8 mouse cellular contexts compared by ENCODE assay signal in genomic region chr12:84847480-84847879, GRCm38 (mm10). TPM values are rescaled to one million over a fixed set of nuclear protein-coding genes. Genes with fewer than 3 reads are reported as not detected.
DNase-seq lines count a peak whose midpoint lies in the region; ATAC-seq lines count a peak whose summit lies in the region.
"Had no signal": no experiment of that assay in that cellular context is flagged by ENCODE, and none has a peak within 500 bp of the region (broad histone marks: within the 10 kb centered on the region; RNA-seq: fewer than 3 reads in every experiment).

No protein-coding gene starts in this region.

- 4% methylated on average over 7 of the region's 7 CpGs for WGBS in limb, embryonic 12.5 days
- 74% methylated on average over 7 of the region's 7 CpGs for WGBS in midbrain, embryonic 11.5 days

- no peaks in the 10 kb centered on the region for H3K9me3 ChIP-seq in limb, embryonic 12.5 days
- H3K9me3 ChIP-seq in midbrain, embryonic 11.5 days (ENCODE audit: control insufficient read depth, low read length), result no peaks in the 10 kb centered on the region

- H3K4me1 ChIP-seq in limb, embryonic 12.5 days (replicated peaks), result peaks cover 81% of the 10 kb centered on the region
- no peaks in the 10 kb centered on the region for H3K4me1 ChIP-seq in midbrain, embryonic 11.5 days (ENCODE audit: control insufficient read depth, insufficient read depth, low read length)

- peaks cover 51% of the 10 kb centered on the region for H3K27me3 ChIP-seq in limb, embryonic 12.5 days
- H3K27me3 ChIP-seq in midbrain, embryonic 11.5 days (ENCODE audit: control insufficient read depth, insufficient read depth, low read length), result no peaks in the 10 kb centered on the region

- DNase-seq in 3T3-L1 (ENCODE audit: low read depth, low spot score) (peak; percentile 97), MN1 (ENCODE audit: low spot score) (peak; percentile 28)
- DNase-seq in forelimb bud, embryonic 11.5 days (ENCODE audit: low read depth, low spot score), result peak; percentile 84
- DNase-seq in midbrain, embryonic 11.5 days (ENCODE audit: low spot score, missing footprints), result no peak
- DNase-seq in B cell, adult 2 months, result no peak
- DNase-seq in right cerebral cortex, postnatal 36 days (ENCODE audit: low spot score in 2 of 2), result no peak

- 0 out of 2 replicates have a peak overlapping the region, but pooled peaks have one; percentile 4 for H3K9ac ChIP-seq in limb, embryonic 12.5 days (replicated peaks)
- H3K9ac ChIP-seq in midbrain, embryonic 11.5 days (ENCODE audit: low read length), result no peak overlapping the region
- H3K9ac ChIP-seq: hindbrain, embryonic 14.5 days had no signal

- H3K36me3 ChIP-seq in limb, embryonic 12.5 days, result no peaks in the 10 kb centered on the region
- no peaks in the 10 kb centered on the region for H3K36me3 ChIP-seq in midbrain, embryonic 11.5 days (ENCODE audit: control insufficient read depth, insufficient read depth, low read length)

- ATAC-seq in limb, embryonic 12.5 days (ENCODE audit: insufficient number of reproducible peaks, insufficient read depth, low FRiP score, low TSS enrichment, low read depth), result peak; percentile 67
- ATAC-seq in midbrain, embryonic 11.5 days (ENCODE audit: low FRiP score), result no peak

- peak overlapping the region; percentile 42 for H3K4me2 ChIP-seq in limb, embryonic 12.5 days
- no peak overlapping the region for H3K4me2 ChIP-seq in midbrain, embryonic 11.5 days
- H3K4me2 ChIP-seq: hindbrain, embryonic 14.5 days had no signal

- H3K4me3 ChIP-seq in limb, embryonic 12.5 days (replicated peaks), result no peak overlapping the region
- no peak overlapping the region for H3K4me3 ChIP-seq in midbrain, embryonic 11.5 days (ENCODE audit: low read depth, low read length)

- peak overlapping the region; percentile 88 for H3K27ac ChIP-seq in limb, embryonic 12.5 days
- no peak overlapping the region for H3K27ac ChIP-seq in midbrain, embryonic 11.5 days (ENCODE audit: low read depth, low read length)
- H3K27ac ChIP-seq: hindbrain, embryonic 14.5 days had no signal

RNA-seq across cellular contexts. Expression of gene Ltbp2, which starts 28.9 kb away (rescaled TPM):
- 0.20 and 0.58 TPM in 2 replicates for polyA plus RNA-seq in limb, embryonic 12.5 days (2016; fragmentation: Nextera tagmentation; extraction: Ambion mirVana)
- 0.05 TPM in 1 of 2 replicates, not detected in the other for polyA plus RNA-seq in midbrain, embryonic 11.5 days (2014; fragmentation: Nextera tagmentation; extraction: Ambion mirVana)

Comparison
In these comparisons a context has a peak if more than half of its experiments do, and no peak if none do; other contexts are left out.
1. DNase-seq: peak in 3T3-L1 (single experiment), MN1 (single experiment) and forelimb bud, embryonic 11.5 days (single experiment); none in midbrain, embryonic 11.5 days (single experiment), B cell, adult 2 months (0 of 2) and right cerebral cortex, postnatal 36 days (0 of 2).